Mouse (Mus musculus) MEL-GATA-1-ER (cell line): ENCODE results near the gene Tns1.

Experiments used
- DNase-seq: peaks from one replicate; pipeline ENCODE4 v3.0.0-alpha.2; 2012; ENCODE audit warnings: low read depth; ENCODE audit errors: extremely low read depth

The Tns1 gene

GRCm38 (mm10) chr1:74091611-74092224 is 32.5 kb downstream of the Tns1 start:
- DNase-seq, result no peak

GRCm38 (mm10) chr1:74091138-74091537 is 33.1 kb downstream of the Tns1 start:
- no peak for DNase-seq

GRCm38 (mm10) chr1:74090329-74090728 is 33.9 kb downstream of the Tns1 start:
- DNase-seq, result no peak

- no peak for DNase-seq
These were observed 35.7 kb downstream of the Tns1 start for GRCm38 (mm10) chr1:74088569-74088968.

GRCm38 (mm10) chr1:74085566-74085965 is 38.7 kb downstream of the Tns1 start:
- DNase-seq, result no peak

- DNase-seq, result no peak
These were observed 39.5 kb downstream of the Tns1 start for GRCm38 (mm10) chr1:74084752-74085151.

GRCm38 (mm10) chr1:74084065-74084705 is 40.1 kb downstream of the Tns1 start:
- no peak for DNase-seq

GRCm38 (mm10) chr1:74082841-74083463 is 41.3 kb downstream of the Tns1 start:
- no peak for DNase-seq

- peak; percentile 63 for DNase-seq
These were observed 42.7 kb downstream of the Tns1 start for GRCm38 (mm10) chr1:74081573-74081989.

- peak; percentile 43 for DNase-seq
These were observed 46.9 kb downstream of the Tns1 start for GRCm38 (mm10) chr1:74077353-74077752.

- no peak for DNase-seq
These were observed 48.0 kb downstream of the Tns1 start for GRCm38 (mm10) chr1:74076230-74076629.

GRCm38 (mm10) chr1:74074693-74075485 is 49.4 kb downstream of the Tns1 start:
- no peak for DNase-seq

- no peak for DNase-seq
These were observed 50.5 kb downstream of the Tns1 start for GRCm38 (mm10) chr1:74073791-74074190.

- DNase-seq, result no peak
These were observed 53.5 kb downstream of the Tns1 start for GRCm38 (mm10) chr1:74070745-74071144.

GRCm38 (mm10) chr1:74070001-74070551 is 54.2 kb downstream of the Tns1 start:
- no peak for DNase-seq

GRCm38 (mm10) chr1:74069085-74069835 is 55.0 kb downstream of the Tns1 start:
- DNase-seq, result no peak

GRCm38 (mm10) chr1:74068366-74069084 is 55.7 kb downstream of the Tns1 start:
- DNase-seq, result no peak

- DNase-seq, result no peak
These were observed 56.4 kb downstream of the Tns1 start for GRCm38 (mm10) chr1:74067866-74068265.

- no peak for DNase-seq
These were observed 57.7 kb downstream of the Tns1 start for GRCm38 (mm10) chr1:74066576-74066975.

- DNase-seq, result no peak
These were observed 58.2 kb downstream of the Tns1 start for GRCm38 (mm10) chr1:74066061-74066460.
